Mouse (Mus musculus) CH12.LX (cell line): ENCODE results near the gene Smyd4. TPM values are rescaled to one million over a fixed set of nuclear protein-coding genes. Genes with fewer than 3 reads are reported as not detected.

ENCODE experiments used
- DNase-seq: peaks from one replicate; pipeline ENCODE4 v3.0.0-alpha.2; 2013; ENCODE audit errors: extremely low read depth
- H3K27ac ChIP-seq: 2 replicates; pipeline ENCODE4 v1.5.1; 2012; ENCODE audit warnings: low read depth, mild to moderate bottlenecking, control low read depth, moderate library complexity; ENCODE audit not compliant: insufficient read depth
- H3K27me3 ChIP-seq: replicated peaks from 2 replicates; pipeline ENCODE3; 2012; ENCODE audit warnings: inconsistent platforms
- H3K36me3 ChIP-seq, 2 experiments: replicated peaks in 1 of 2; 2 replicates each; pipeline versions ENCODE3 to v1.6.1; 2012; ENCODE audit warnings: inconsistent platforms in 1 of 2, low read length in 1 of 2, mild to moderate bottlenecking in 1 of 2, mixed read lengths in 1 of 2, moderate library complexity in 1 of 2; ENCODE audit not compliant: control insufficient read depth in 1 of 2, insufficient read depth in 1 of 2
- H3K4me1 ChIP-seq, 2 experiments: 2 replicates each; pipeline ENCODE4 v1.6.1; 2012; ENCODE audit warnings: inconsistent platforms in 1 of 2, moderate library complexity in 1 of 2; ENCODE audit not compliant: insufficient read depth in 2 of 2, control insufficient read depth in 1 of 2
- H3K4me2 ChIP-seq: 2 replicates; pipeline ENCODE4 v1.6.1; 2012; ENCODE audit warnings: low read depth, mild to moderate bottlenecking, control low read depth; ENCODE audit not compliant: poor library complexity, insufficient read depth, severe bottlenecking
- H3K4me3 ChIP-seq, 3 experiments: fragments of 150-350 bp in 1 of 3; sonication (generic) in 1 of 3; replicated peaks in 1 of 3; 2 replicates each; pipeline versions ENCODE3 to v1.5.1; 2011 to 2012; ENCODE audit warnings: low read depth in 2 of 3, low read length in 2 of 3, mild to moderate bottlenecking in 2 of 3, moderate library complexity in 2 of 3, control low read depth in 1 of 3, improper control_type of control experiment in 1 of 3, inconsistent platforms in 1 of 3, mixed read lengths in 1 of 3; ENCODE audit not compliant: poor library complexity in 1 of 3
- H3K79me2 ChIP-seq: replicated peaks from 2 replicates; pipeline ENCODE4 v1.6.1; 2012; ENCODE audit warnings: mild to moderate bottlenecking, moderate library complexity; ENCODE audit not compliant: control insufficient read depth, poor library complexity, insufficient read depth, severe bottlenecking; ENCODE audit errors: extremely low read depth
- H3K9ac ChIP-seq: 2 replicates; pipeline ENCODE4 v1.6.1; 2012; ENCODE audit warnings: low read depth, mild to moderate bottlenecking, control low read depth, moderate library complexity; ENCODE audit not compliant: insufficient read depth
- H3K9me3 ChIP-seq: replicated peaks from 2 replicates; pipeline ENCODE3; 2012; ENCODE audit warnings: low read length, inconsistent platforms, mixed read lengths
- BHLHE40 ChIP-seq: IDR thresholded peaks from 2 replicates; pipeline ENCODE4 v1.6.1; 2011; ENCODE audit warnings: mild to moderate bottlenecking, low read depth, low read length, improper control_type of control experiment
- CHD1 ChIP-seq: IDR thresholded peaks from 2 replicates; pipeline ENCODE4 v1.6.1; 2012; ENCODE audit warnings: low read depth, low read length, improper control_type of control experiment, inconsistent platforms
- EP300 ChIP-seq: IDR thresholded peaks from 2 replicates; pipeline ENCODE4 v1.6.1; 2011; ENCODE audit warnings: low read length, improper control_type of control experiment
- GABPA ChIP-seq: IDR thresholded peaks from 2 replicates; pipeline ENCODE4 v1.6.1; 2012; ENCODE audit warnings: low read depth, low read length, improper control_type of control experiment, inconsistent platforms; ENCODE audit not compliant: insufficient replicate concordance
- HCFC1 ChIP-seq: IDR thresholded peaks from 2 replicates; pipeline ENCODE4 v1.6.1; 2012; ENCODE audit warnings: low read depth, mild to moderate bottlenecking, inconsistent platforms, low read length, improper control_type of control experiment
- IRF4 ChIP-seq: IDR thresholded peaks from 2 replicates; pipeline ENCODE4 v1.6.1; 2014; ENCODE audit warnings: low read depth, mild to moderate bottlenecking, inconsistent platforms, low read length, improper control_type of control experiment
- JUN ChIP-seq: IDR thresholded peaks from 2 replicates; pipeline ENCODE4 v1.6.1; 2011; ENCODE audit warnings: low read depth, mild to moderate bottlenecking, low read length, improper control_type of control experiment, moderate library complexity; ENCODE audit not compliant: insufficient read depth
- JUND ChIP-seq: conservative IDR thresholded peaks from 2 replicates; pipeline ENCODE4 v1.6.1; 2011; ENCODE audit warnings: low read depth, low read length, improper control_type of control experiment
- KAT2A ChIP-seq: IDR thresholded peaks from 2 replicates; pipeline ENCODE4 v1.6.1; 2012; ENCODE audit warnings: low read length, improper control_type of control experiment, inconsistent platforms; ENCODE audit not compliant: insufficient replicate concordance
- MYC ChIP-seq: IDR thresholded peaks from 2 replicates; pipeline ENCODE4 v1.6.1; 2011; ENCODE audit warnings: low read depth, mild to moderate bottlenecking, improper control_type of control experiment, low read length
- NELFE ChIP-seq: IDR thresholded peaks from 2 replicates; pipeline ENCODE4 v1.6.1; 2011; ENCODE audit warnings: low read depth, low read length, improper control_type of control experiment
- POLR2A ChIP-seq: IDR thresholded peaks from 2 replicates; pipeline ENCODE4 v1.6.1; 2011; ENCODE audit warnings: low read depth, mild to moderate bottlenecking, improper control_type of control experiment, low read length
- SMC3 ChIP-seq: IDR thresholded peaks from 2 replicates; pipeline ENCODE4 v1.6.1; 2011; ENCODE audit warnings: low read depth, low read length, improper control_type of control experiment
- TBP ChIP-seq: conservative IDR thresholded peaks from 2 replicates; pipeline ENCODE4 v1.6.1; 2011; ENCODE audit warnings: low read depth, low read length, improper control_type of control experiment
- ZNF384 ChIP-seq: IDR thresholded peaks from 2 replicates; pipeline ENCODE4 v1.6.1; 2012; ENCODE audit warnings: low read depth, low read length, improper control_type of control experiment, inconsistent platforms
- dilution Hi-C: fragments of 300-500 bp; cut with MboI; formaldehyde crosslinking; loops from 2 replicates; pipeline ENCODE4 v1.14.3; 2020; ENCODE audit warnings: low sequenced_read_pairs; ENCODE audit not compliant: extremely low pct_unique_long_range_greater_than_20kb, extremely low pct_ligation_motif_present
- in situ Hi-C: fragments of 300-500 bp; cut with MboI; formaldehyde crosslinking; loops from 3 replicates; pipeline ENCODE4 v1.14.3; 2019; ENCODE audit warnings: low sequenced_read_pairs, low pct_ligation_motif_present, low pct_unique_long_range_greater_than_20kb, mixed read lengths
- polyA plus RNA-seq: library from polyadenylated mRNA; unstranded; fragments of >175 nt; gene quantifications from 2 replicates; pipeline ENCODE4 v1.2.1, GENCODE M21; 2012; ENCODE audit warnings: low read depth; ENCODE audit not compliant: insufficient read length
- total RNA-seq, 2 experiments: library from RNA; depleted of rRNA; stranded (reverse); fragments of 300-350 nt in 1 of 2; fragments of >200 nt in 1 of 2; gene quantifications; 2 replicates each; pipeline ENCODE4 v1.2.3; 2012 to 2014

Smyd4 gene
- total and polyA plus RNA-seq, 3 experiments: 11.8 to 15.4 (median 13.9) TPM

GRCm38 (mm10) chr11:75325116-75325968, 22.9 kb upstream of the Smyd4 start:
- peaks cover 47% of the 10 kb centered on the region for H3K79me2 ChIP-seq
- no peak for DNase-seq
- H3K4me1 ChIP-seq: peaks cover under 1 to 30% of the 10 kb centered on the region in 2 experiments; a peak in 3 of 4 replicates
- H3K4me3 ChIP-seq: no peak overlapping the region
- in situ Hi-C loops: no loop called here
- H3K9me3 ChIP-seq: no peaks in the 10 kb centered on the region
- no peak overlapping the region for H3K4me2 ChIP-seq
- no peak overlapping the region for H3K9ac ChIP-seq
- TF ChIP-seq JUND (no peak), NELFE (no peak), SMC3 (no peak), TBP (no peak), MYC (no peak), ZNF384 (no peak)
- dilution Hi-C loops: no loop called here
- H3K36me3 ChIP-seq: peaks cover 43 to 90% of the 10 kb centered on the region in 2 experiments
- H3K27me3 ChIP-seq: no peaks in the 10 kb centered on the region
- H3K27ac ChIP-seq: no peak overlapping the region

- Histone ChIP-seq H3K27ac (no peak overlapping the region), H3K36me3 (peaks cover 43 to 91% of the 10 kb centered on the region in 2 experiments)
Measured at GRCm38 (mm10) chr11:75325969-75326311, 22.3 kb upstream of the Smyd4 start.

GRCm38 (mm10) chr11:75336676-75337075, 11.6 kb upstream of the Smyd4 start:
- H3K9me3 ChIP-seq: no peaks in the 10 kb centered on the region
- TF ChIP-seq CHD1: no peak
- TF ChIP-seq EP300: no peak
- TF ChIP-seq GABPA: no peak
- no peak for TF ChIP-seq BHLHE40
- TF ChIP-seq ZNF384: no peak
- TF ChIP-seq JUN: no peak
- no peak for TF ChIP-seq POLR2A
- TF ChIP-seq IRF4: no peak
- TF ChIP-seq KAT2A: no peak
- TF ChIP-seq HCFC1: no peak
- peaks cover 20% of the 10 kb centered on the region for H3K79me2 ChIP-seq
- in situ Hi-C loops: no loop called here
- peak; percentile 52 for DNase-seq
- H3K9ac ChIP-seq: no peak overlapping the region
- no peaks in the 10 kb centered on the region for H3K27me3 ChIP-seq
- H3K4me1 ChIP-seq: peaks cover 6 to 18% of the 10 kb centered on the region in 2 experiments; a peak in 2 of 4 replicates
- H3K36me3 ChIP-seq: peaks cover 66 to 91% of the 10 kb centered on the region in 2 experiments
- dilution Hi-C loops: no loop called here
- no peak overlapping the region for H3K4me2 ChIP-seq
- H3K27ac ChIP-seq: no peak overlapping the region
- no peak overlapping the region for H3K4me3 ChIP-seq

More at GRCm38 (mm10) chr11:75325969-75326311, 22.3 kb upstream of the Smyd4 start:
- in situ Hi-C loops (no loop called here), dilution Hi-C loops (no loop called here)
- H3K79me2 ChIP-seq: peaks cover 44% of the 10 kb centered on the region
- H3K9me3 ChIP-seq: no peaks in the 10 kb centered on the region
- TF ChIP-seq HCFC1: no peak
- TF ChIP-seq GABPA: no peak
- no peak for DNase-seq
- H3K4me2 ChIP-seq: no peak overlapping the region
- no peak overlapping the region for H3K9ac ChIP-seq
- H3K27me3 ChIP-seq: no peaks in the 10 kb centered on the region
- H3K4me1 ChIP-seq: peaks cover 0 to 27% of the 10 kb centered on the region in 2 experiments; a peak in 2 of 4 replicates
- H3K4me3 ChIP-seq: no peak overlapping the region
